Comparison of ENCODE assay signal across 17 mouse cellular contexts in genomic region chr6:108464308-108464979, GRCm38 (mm10).
DNase-seq lines count a peak whose midpoint lies in the region; ATAC-seq lines count a peak whose summit lies in the region.
"Had no signal": no experiment of that assay in that cellular context is flagged by ENCODE, and none has a peak within 500 bp of the region (broad histone marks: within the 10 kb centered on the region; RNA-seq: fewer than 3 reads in every experiment).

No protein-coding gene starts in this region.

- no peak overlapping the region for H3K27ac ChIP-seq in kidney, embryonic 15.5 days
- peak overlapping the region; percentile 54; the same call in 1 of the 2 replicates for H3K27ac ChIP-seq in heart, embryonic 10.5 days
- no peak overlapping the region for H3K27ac ChIP-seq in forebrain, embryonic 13.5 days
- H3K27ac ChIP-seq: embryonic facial prominence, embryonic 12.5 days; hindbrain, embryonic 12.5 days; layer of hippocampus, adult 2 months; left cerebral cortex, adult 2 months; limb, embryonic 12.5 days had no signal

- H3K9me3 ChIP-seq in kidney, embryonic 15.5 days (replicated peaks) = no peaks in the 10 kb centered on the region
- H3K9me3 ChIP-seq in heart, embryonic 10.5 days = no peaks in the 10 kb centered on the region
- no peaks in the 10 kb centered on the region for H3K9me3 ChIP-seq in forebrain, embryonic 13.5 days (replicated peaks)
- H3K9me3 ChIP-seq: embryonic facial prominence, embryonic 12.5 days; hindbrain, embryonic 12.5 days; limb, embryonic 12.5 days had no signal

- no peak overlapping the region for H3K9ac ChIP-seq in kidney, embryonic 15.5 days
- no peak overlapping the region for H3K9ac ChIP-seq in forebrain, embryonic 13.5 days
- H3K9ac ChIP-seq: embryonic facial prominence, embryonic 12.5 days; hindbrain, embryonic 12.5 days; limb, embryonic 12.5 days had no signal

- H3K27me3 ChIP-seq in kidney, embryonic 15.5 days = no peaks in the 10 kb centered on the region
- no peaks in the 10 kb centered on the region for H3K27me3 ChIP-seq in heart, embryonic 10.5 days (ENCODE audit: insufficient read depth, poor library complexity, severe bottlenecking)
- H3K27me3 ChIP-seq in forebrain, embryonic 13.5 days = no peaks in the 10 kb centered on the region
- H3K27me3 ChIP-seq: embryonic facial prominence, embryonic 12.5 days; hindbrain, embryonic 12.5 days; limb, embryonic 12.5 days had no signal

- H3K4me3 ChIP-seq in kidney, embryonic 15.5 days (replicated peaks) = no peak overlapping the region
- no peak overlapping the region for H3K4me3 ChIP-seq in heart, embryonic 10.5 days
- no peak overlapping the region for H3K4me3 ChIP-seq in forebrain, embryonic 13.5 days
- H3K4me3 ChIP-seq: embryonic facial prominence, embryonic 12.5 days; hindbrain, embryonic 12.5 days; layer of hippocampus, adult 2 months; left cerebral cortex, adult 2 months; limb, embryonic 12.5 days had no signal

- H3K4me1 ChIP-seq in kidney, embryonic 15.5 days = peaks cover 24% of the 10 kb centered on the region
- peaks cover 19% of the 10 kb centered on the region for H3K4me1 ChIP-seq in heart, embryonic 10.5 days
- no peaks in the 10 kb centered on the region for H3K4me1 ChIP-seq in forebrain, embryonic 13.5 days

- 77% methylated on average over 8 of the region's 8 CpGs for WGBS in kidney, embryonic 15.5 days
- 67% methylated on average over 8 of the region's 8 CpGs for WGBS in heart, embryonic 10.5 days
- 87% methylated on average over 8 of the region's 8 CpGs for WGBS in forebrain, embryonic 13.5 days

- no peak overlapping the region for H3K4me2 ChIP-seq in kidney, embryonic 15.5 days
- no peak overlapping the region for H3K4me2 ChIP-seq in forebrain, embryonic 13.5 days
- H3K4me2 ChIP-seq: embryonic facial prominence, embryonic 12.5 days; hindbrain, embryonic 12.5 days; limb, embryonic 12.5 days; midbrain, embryonic 11.5 days had no signal

- peak; percentile 62 for DNase-seq in kidney, adult 9 months
- DNase-seq in adrenal gland, postnatal 10 days = peak; percentile 69
- no peak for DNase-seq in heart, embryonic 10.5 days (ENCODE audit: low spot score)
- peak; percentile 38 for DNase-seq in skeletal muscle tissue, adult 2 months (ENCODE audit: low read depth, low spot score)
- DNase-seq in c-Kit-positive CD71-positive TER-119-positive erythroid progenitor cells, embryonic 14.5 days (ENCODE audit: low spot score) = no peak
- DNase-seq: cerebellum, adult 11 months; lung, postnatal 36 days; right cerebral cortex, adult 18-20 months had no signal

- H3K36me3 ChIP-seq in kidney, embryonic 15.5 days = no peaks in the 10 kb centered on the region
- H3K36me3 ChIP-seq in heart, embryonic 10.5 days = peaks cover 5% of the 10 kb centered on the region; the same call in 1 of the 2 replicates
- no peaks in the 10 kb centered on the region for H3K36me3 ChIP-seq in forebrain, embryonic 13.5 days (ENCODE audit: poor library complexity, severe bottlenecking)
- H3K36me3 ChIP-seq: embryonic facial prominence, embryonic 12.5 days; hindbrain, embryonic 12.5 days; limb, embryonic 12.5 days had no signal

- ATAC-seq in kidney, embryonic 15.5 days (replicated peaks; ENCODE audit: low FRiP score) = no peak
- no peak for ATAC-seq in forebrain, embryonic 13.5 days
- ATAC-seq: intestine, embryonic 16.5 days had no signal

Comparison
In these comparisons a context has a peak if more than half of its experiments do, and no peak if none do; other contexts are left out.
1. DNase-seq: peak in kidney, adult 9 months (single experiment), adrenal gland, postnatal 10 days (single experiment) and skeletal muscle tissue, adult 2 months (single experiment); none in heart, embryonic 10.5 days (single experiment) and c-Kit-positive CD71-positive TER-119-positive erythroid progenitor cells, embryonic 14.5 days (single experiment).